In the genomic region with DNA sequence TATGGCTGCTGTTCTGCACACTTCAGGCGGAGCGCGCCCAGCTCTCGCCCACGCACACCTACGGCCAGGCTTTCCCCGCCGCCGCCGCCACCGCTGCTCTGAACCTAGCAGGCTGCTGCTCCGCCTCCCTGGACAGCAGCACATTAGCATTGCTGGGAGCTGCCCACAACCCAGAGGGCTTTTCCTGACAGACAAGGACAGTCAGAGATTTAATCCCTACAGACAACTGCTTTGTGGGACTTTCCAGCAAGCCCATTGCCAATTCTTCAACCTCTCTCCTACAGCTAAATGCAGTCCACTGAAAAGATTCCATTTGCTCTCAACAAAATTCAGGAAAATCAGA, we compare ENCODE assay signal across 9 mouse cellular contexts.
DNase-seq lines count a peak whose midpoint lies in the region; ATAC-seq lines count a peak whose summit lies in the region.
"Had no signal": no experiment of that assay in that cellular context is flagged by ENCODE, and none has a peak within 500 bp of the region (broad histone marks: within the 10 kb centered on the region; RNA-seq: fewer than 3 reads in every experiment).

No protein-coding gene starts in this region.

- 1% methylated on average over 12 of the region's 12 CpGs for WGBS in heart, embryonic 12.5 days
- WGBS in kidney, embryonic 15.5 days = under 1% methylated on average over 12 of the region's 12 CpGs
- 9% methylated on average over 12 of the region's 12 CpGs for WGBS in liver, embryonic 12.5 days (ENCODE audit: insufficient replicate concordance)
- 1% methylated on average over 12 of the region's 12 CpGs for WGBS in neural tube, embryonic 12.5 days

- peaks cover 26% of the 10 kb centered on the region for H3K4me1 ChIP-seq in heart, embryonic 12.5 days (replicated peaks)
- peaks cover 37% of the 10 kb centered on the region for H3K4me1 ChIP-seq in kidney, embryonic 15.5 days
- H3K4me1 ChIP-seq in liver, embryonic 12.5 days = peaks cover 16% of the 10 kb centered on the region
- H3K4me1 ChIP-seq in neural tube, embryonic 12.5 days = peaks cover 19% of the 10 kb centered on the region

- DNase-seq in adrenal gland, adult (ENCODE audit: inconsistent age in 2 of 2, low spot score in 1 of 2) = peak; percentile 84 to 93
- DNase-seq in embryo, embryonic 9.5 days (ENCODE audit: extremely low spot score) = peak; percentile 61
- peak; percentile 54 for DNase-seq in thymus, postnatal 4 days

- H3K9me3 ChIP-seq in heart, embryonic 12.5 days (replicated peaks) = peaks cover 3% of the 10 kb centered on the region; the same call in 1 of the 2 replicates
- H3K9me3 ChIP-seq in kidney, embryonic 15.5 days (replicated peaks) = no peaks in the 10 kb centered on the region
- H3K9me3 ChIP-seq in liver, embryonic 12.5 days (replicated peaks) = no peaks in the 10 kb centered on the region
- H3K9me3 ChIP-seq in neural tube, embryonic 12.5 days = no peaks in the 10 kb centered on the region

- peak overlapping the region; percentile 83 for H3K4me2 ChIP-seq in heart, embryonic 12.5 days
- H3K4me2 ChIP-seq in kidney, embryonic 15.5 days = peak overlapping the region; percentile 70
- H3K4me2 ChIP-seq in liver, embryonic 12.5 days = peak overlapping the region; percentile 53
- peak overlapping the region; percentile 65 for H3K4me2 ChIP-seq in neural tube, embryonic 12.5 days (replicated peaks)

- peak overlapping the region; percentile 75 for H3K27ac ChIP-seq in heart, embryonic 12.5 days (ENCODE audit: poor library complexity, severe bottlenecking)
- H3K27ac ChIP-seq in kidney, embryonic 15.5 days = peak overlapping the region; percentile 78
- no peak overlapping the region for H3K27ac ChIP-seq in liver, embryonic 12.5 days
- no peak overlapping the region for H3K27ac ChIP-seq in neural tube, embryonic 12.5 days

- H3K4me3 ChIP-seq in heart, embryonic 12.5 days = peak overlapping the region; percentile 50
- H3K4me3 ChIP-seq in kidney, embryonic 15.5 days (replicated peaks) = peak overlapping the region; percentile 38
- H3K4me3 ChIP-seq in liver, embryonic 12.5 days = peak overlapping the region; percentile 20; the same call in 1 of the 2 replicates
- H3K4me3 ChIP-seq in neural tube, embryonic 12.5 days = peak overlapping the region; percentile 26
- H3K4me3 ChIP-seq: erythroblast, embryonic 14.5 days had no signal

- no peaks in the 10 kb centered on the region for H3K27me3 ChIP-seq in heart, embryonic 12.5 days (replicated peaks)
- no peaks in the 10 kb centered on the region for H3K27me3 ChIP-seq in kidney, embryonic 15.5 days
- H3K27me3 ChIP-seq in liver, embryonic 12.5 days (replicated peaks) = peaks cover 11% of the 10 kb centered on the region; the same call in 1 of the 2 replicates
- H3K27me3 ChIP-seq in neural tube, embryonic 12.5 days (replicated peaks) = no peaks in the 10 kb centered on the region

- peak overlapping the region; percentile 69 for H3K9ac ChIP-seq in heart, embryonic 12.5 days
- H3K9ac ChIP-seq in kidney, embryonic 15.5 days = peak overlapping the region; percentile 34; the same call in 1 of the 2 replicates
- H3K9ac ChIP-seq in liver, embryonic 12.5 days = no peak overlapping the region
- H3K9ac ChIP-seq in neural tube, embryonic 12.5 days = peak overlapping the region; percentile 44; the same call in 1 of the 2 replicates

- ATAC-seq in CD4-positive, CD25-positive, alpha-beta regulatory T cell, adult 4 months = peak; percentile 77
- ATAC-seq in heart, embryonic 12.5 days (ENCODE audit: insufficient number of reproducible peaks, low FRiP score) = 0 out of 2 replicates have a peak, but pooled peaks have one; percentile 56
- peak; percentile 77 for ATAC-seq in kidney, embryonic 15.5 days (replicated peaks; ENCODE audit: low FRiP score)
- ATAC-seq in liver, embryonic 12.5 days = no peak
- peak; percentile 80 for ATAC-seq in neural tube, embryonic 12.5 days (ENCODE audit: low FRiP score, low read depth)

- H3K36me3 ChIP-seq in heart, embryonic 12.5 days = 0 out of 2 replicates have a peak, but pooled peaks cover 4% of the 10 kb centered on the region
- H3K36me3 ChIP-seq in kidney, embryonic 15.5 days = no peaks in the 10 kb centered on the region
- no peaks in the 10 kb centered on the region for H3K36me3 ChIP-seq in liver, embryonic 12.5 days
- H3K36me3 ChIP-seq in neural tube, embryonic 12.5 days = no peaks in the 10 kb centered on the region

Comparison
In these comparisons a context has a peak if more than half of its experiments do, and no peak if none do; other contexts are left out.
1. H3K27ac ChIP-seq: peak in heart, embryonic 12.5 days (single experiment) and kidney, embryonic 15.5 days (single experiment); none in liver, embryonic 12.5 days (single experiment) and neural tube, embryonic 12.5 days (single experiment).
2. Peak in every context shown above with its lines, with median percentiles within 50 percentile points of each other: DNase-seq, H3K4me2 ChIP-seq and H3K4me3 ChIP-seq.